Comparison of ENCODE assay signal across 8 mouse cellular contexts in the genomic region with DNA sequence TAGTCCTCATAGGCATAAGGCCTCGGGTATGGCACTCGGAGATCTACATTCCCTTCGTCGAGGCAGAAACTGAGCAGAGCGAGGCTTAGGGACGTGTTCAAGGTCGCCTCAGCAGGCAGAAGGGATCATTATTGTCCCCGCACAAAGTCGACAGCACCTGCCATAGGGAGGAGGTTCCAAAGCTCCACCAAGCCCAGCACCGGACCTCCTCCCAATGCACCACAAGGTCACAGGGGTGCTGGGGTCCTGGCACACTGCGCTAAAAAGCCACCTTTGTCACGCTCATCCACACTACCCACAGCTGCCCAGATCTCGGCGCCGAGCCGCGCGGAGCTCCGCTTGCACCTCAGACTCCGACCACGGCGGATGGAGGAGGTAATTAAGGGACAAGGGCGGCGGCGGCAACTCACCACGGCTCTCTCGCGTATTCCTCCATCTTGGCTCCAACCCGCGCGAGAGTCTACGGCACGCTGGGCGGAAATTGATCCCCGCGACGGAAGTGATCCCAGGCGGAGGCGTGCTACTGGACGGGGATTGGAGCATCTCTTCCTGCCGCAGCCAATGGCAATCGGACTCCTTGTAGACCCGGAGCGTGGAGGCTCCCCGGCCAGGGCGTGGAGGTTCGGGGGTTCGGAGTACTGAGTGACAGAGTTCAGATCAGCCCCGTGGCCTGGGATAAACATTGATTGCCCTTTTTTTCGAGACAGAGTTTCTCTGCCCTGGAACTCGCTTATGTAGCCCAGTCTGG. TPM values are rescaled to one million over a fixed set of nuclear protein-coding genes. Genes with fewer than 3 reads are reported as not detected.
DNase-seq lines count a peak whose midpoint lies in the region; ATAC-seq and TF ChIP-seq lines count a peak whose summit lies in the region.

TSS of gene Timm17a (minus strand) at position 495 of the 748 bp plus-strand sequence.

- H3K4me3 ChIP-seq in forebrain, embryonic 10.5 days, result peak within 1 kb of the TSS; percentile 94
- peak within 1 kb of the TSS; percentile 74 for H3K4me3 ChIP-seq in heart, embryonic 15.5 days
- H3K4me3 ChIP-seq in liver, embryonic 14.5 days (ENCODE audit: insufficient read depth in 1 of 2, low read depth in 2 of 2, low read length in 2 of 2), result peak within 1 kb of the TSS; percentile 72 to 91
- peak within 1 kb of the TSS; percentile 92 for H3K4me3 ChIP-seq in neural tube, embryonic 11.5 days (ENCODE audit: low read depth, low read length)
- H3K4me3 ChIP-seq in stomach, postnatal 0 days (ENCODE audit: low read depth, low read length), result peak within 1 kb of the TSS; percentile 90

- H3K9ac ChIP-seq in heart, embryonic 15.5 days, result peak within 1 kb of the TSS; percentile 90
- H3K9ac ChIP-seq in liver, embryonic 14.5 days (replicated peaks), result peak within 1 kb of the TSS; percentile 90
- H3K9ac ChIP-seq in neural tube, embryonic 11.5 days (ENCODE audit: low read length), result peak within 1 kb of the TSS; percentile 97
- peak within 1 kb of the TSS; percentile 97 for H3K9ac ChIP-seq in stomach, postnatal 0 days (ENCODE audit: low read length)

- TF ChIP-seq EP300 in liver, embryonic 14.5 days (IDR thresholded peaks at IDR 0.05; ENCODE audit: low read depth), result no peak
- TF ChIP-seq EP300 in stomach, postnatal 0 days (optimal IDR thresholded peaks at IDR 0.05), result no peak

- no peaks in the 10 kb centered on the region for H3K9me3 ChIP-seq in forebrain, embryonic 10.5 days
- no peaks in the 10 kb centered on the region for H3K9me3 ChIP-seq in heart, embryonic 15.5 days (replicated peaks)
- H3K9me3 ChIP-seq in liver, embryonic 14.5 days (ENCODE audit: control insufficient read depth, low read length), result no peaks in the 10 kb centered on the region
- no peaks in the 10 kb centered on the region for H3K9me3 ChIP-seq in neural tube, embryonic 11.5 days (ENCODE audit: control insufficient read depth, low read length)
- H3K9me3 ChIP-seq in stomach, postnatal 0 days (ENCODE audit: control insufficient read depth, low read length), result no peaks in the 10 kb centered on the region

- peak within 1 kb of the TSS; percentile 98 for H3K27ac ChIP-seq in forebrain, embryonic 10.5 days
- peak within 1 kb of the TSS; percentile 87 for H3K27ac ChIP-seq in heart, embryonic 15.5 days
- H3K27ac ChIP-seq in liver, embryonic 14.5 days, result peak within 1 kb of the TSS; percentile 60
- H3K27ac ChIP-seq in neural tube, embryonic 11.5 days (ENCODE audit: low read depth, low read length), result no peak within 1 kb of the TSS; the same call in 1 of the 2 replicates
- peak within 1 kb of the TSS; percentile 91 for H3K27ac ChIP-seq in stomach, postnatal 0 days (replicated peaks)

- H3K27me3 ChIP-seq in forebrain, embryonic 10.5 days (ENCODE audit: poor library complexity, severe bottlenecking), result no peaks in the 10 kb centered on the region
- no peaks in the 10 kb centered on the region for H3K27me3 ChIP-seq in heart, embryonic 15.5 days
- no peaks in the 10 kb centered on the region for H3K27me3 ChIP-seq in liver, embryonic 14.5 days (ENCODE audit: control insufficient read depth, insufficient read depth, low read length)
- H3K27me3 ChIP-seq in neural tube, embryonic 11.5 days (ENCODE audit: control insufficient read depth, insufficient read depth, low read length), result no peaks in the 10 kb centered on the region
- no peaks in the 10 kb centered on the region for H3K27me3 ChIP-seq in stomach, postnatal 0 days (ENCODE audit: control insufficient read depth, insufficient read depth, low read length)

- no peak for TF ChIP-seq CTCF in liver, embryonic 14.5 days (IDR thresholded peaks at IDR 0.05; ENCODE audit: low read depth)
- no peak for TF ChIP-seq CTCF in stomach, postnatal 0 days (IDR thresholded peaks at IDR 0.05; ENCODE audit: low read depth)

- peaks cover 24% of the 10 kb centered on the region for H3K4me1 ChIP-seq in forebrain, embryonic 10.5 days
- peaks cover 21% of the 10 kb centered on the region for H3K4me1 ChIP-seq in heart, embryonic 15.5 days (replicated peaks)
- H3K4me1 ChIP-seq in liver, embryonic 14.5 days (replicated peaks; ENCODE audit: control insufficient read depth in 2 of 2, insufficient read depth in 2 of 2, low read length in 1 of 2), result peaks cover 10 to 15% of the 10 kb centered on the region in 2 experiments; a peak in 3 of 4 replicates
- H3K4me1 ChIP-seq in neural tube, embryonic 11.5 days (ENCODE audit: control insufficient read depth, insufficient read depth, low read length), result peaks cover 8% of the 10 kb centered on the region
- H3K4me1 ChIP-seq in stomach, postnatal 0 days (replicated peaks; ENCODE audit: control insufficient read depth, insufficient read depth), result 0 out of 2 replicates have a peak, but pooled peaks cover 3% of the 10 kb centered on the region

- WGBS in forebrain, embryonic 10.5 days, result under 1% methylated on average over 51 of the region's 51 CpGs
- WGBS in heart, embryonic 15.5 days, result under 1% methylated on average over 51 of the region's 51 CpGs
- WGBS in liver, embryonic 14.5 days (ENCODE audit: insufficient replicate concordance), result under 1% methylated on average over 51 of the region's 51 CpGs
- under 1% methylated on average over 51 of the region's 51 CpGs for WGBS in neural tube, embryonic 11.5 days
- WGBS in stomach, postnatal 0 days, result under 1% methylated on average over 51 of the region's 51 CpGs

- H3K4me2 ChIP-seq in heart, embryonic 15.5 days, result peak within 1 kb of the TSS; percentile 76
- H3K4me2 ChIP-seq in liver, embryonic 14.5 days (ENCODE audit: low read depth), result peak within 1 kb of the TSS; percentile 94
- H3K4me2 ChIP-seq in neural tube, embryonic 11.5 days (ENCODE audit: low read depth), result peak within 1 kb of the TSS; percentile 66
- peak within 1 kb of the TSS; percentile 82 for H3K4me2 ChIP-seq in stomach, postnatal 0 days (replicated peaks; ENCODE audit: low read depth)

- peaks cover 26% of the 10 kb centered on the region for H3K36me3 ChIP-seq in forebrain, embryonic 10.5 days (replicated peaks)
- peaks cover 16% of the 10 kb centered on the region for H3K36me3 ChIP-seq in heart, embryonic 15.5 days
- H3K36me3 ChIP-seq in liver, embryonic 14.5 days (replicated peaks; ENCODE audit: control insufficient read depth, insufficient read depth, low read depth), result peaks cover 10% of the 10 kb centered on the region
- peaks cover 2% of the 10 kb centered on the region; the same call in 1 of the 2 replicates for H3K36me3 ChIP-seq in neural tube, embryonic 11.5 days (ENCODE audit: control insufficient read depth, insufficient read depth, low read length)
- H3K36me3 ChIP-seq in stomach, postnatal 0 days (ENCODE audit: control insufficient read depth, insufficient read depth, low read length), result no peaks in the 10 kb centered on the region

- DNase-seq in CD8-positive naive resting alpha-beta T cell, adult 2 months (ENCODE audit: low read depth in 2 of 2, low spot score in 2 of 2), result peak; percentile 90
- DNase-seq in c-Kit-positive CD71-negative TER-119-negative erythroid progenitor cells, embryonic 14.5 days (ENCODE audit: low read depth), result peak; percentile 89
- DNase-seq in forebrain, embryonic 10.5 days (ENCODE audit: extremely low spot score, low spot score), result peak; percentile 97
- peak; percentile 95 to 98 for DNase-seq in kidney, postnatal 25 days
- peak; percentile 85 to 91 (median 88) for DNase-seq in liver, embryonic 14.5 days (ENCODE audit: low read depth in 3 of 3, low spot score in 3 of 3)
- peak; percentile 94 for DNase-seq in neural tube, embryonic 11.5 days (ENCODE audit: low spot score)
- DNase-seq in stomach, postnatal 0 days (ENCODE audit: low spot score), result peak; percentile 96

- ATAC-seq in heart, embryonic 15.5 days (replicated peaks; ENCODE audit: insufficient number of reproducible peaks, insufficient read depth, low FRiP score, low read depth), result peak; percentile 99
- peak; percentile 99 for ATAC-seq in liver, embryonic 14.5 days (ENCODE audit: insufficient read depth)
- peak; percentile 99 for ATAC-seq in neural tube, embryonic 11.5 days (ENCODE audit: insufficient read depth, low FRiP score, low TSS enrichment)
- peak; percentile 100 for ATAC-seq in stomach, postnatal 0 days (ENCODE audit: low FRiP score, low TSS enrichment)

RNA-seq across cellular contexts. Expression of gene Timm17a, which starts in this region (rescaled TPM):
- 197 TPM in 2 replicates for polyA plus RNA-seq in forebrain, embryonic 10.5 days (2016; fragmentation: Nextera tagmentation; extraction: Ambion mirVana)
- polyA plus RNA-seq in heart, embryonic 15.5 days (2015; fragmentation: Nextera tagmentation; extraction: Ambion mirVana), result 287 and 387 TPM in 2 replicates
- polyA plus RNA-seq in liver, embryonic 14.5 days (2012; rRNA removed), result 15.4 and 26.0 TPM in 2 replicates
- polyA plus RNA-seq in liver, embryonic 14.5 days (2014; fragmentation: Nextera tagmentation; extraction: Ambion mirVana), result 136 and 146 TPM in 2 replicates
- polyA plus RNA-seq in neural tube, embryonic 11.5 days (2014; fragmentation: Nextera tagmentation; extraction: Ambion mirVana), result 152 and 170 TPM in 2 replicates
- 237 and 250 TPM in 2 replicates for polyA plus RNA-seq in stomach, postnatal 0 days (2015; fragmentation: Nextera tagmentation; extraction: Ambion mirVana)
